Mouse (Mus musculus): ENCODE measurements around the gene Bex6. TPM values are rescaled to one million over a fixed set of nuclear protein-coding genes. Genes with fewer than 3 reads are reported as not detected.
"Not testable (repeated sequence)": the region's sequence is repeated elsewhere in the genome, so short reads cannot be mapped to it uniquely, and the experiment has no call there.

Gene Bex6
- total RNA-seq, 2 experiments from 2014 or later: not detected

DNA sequence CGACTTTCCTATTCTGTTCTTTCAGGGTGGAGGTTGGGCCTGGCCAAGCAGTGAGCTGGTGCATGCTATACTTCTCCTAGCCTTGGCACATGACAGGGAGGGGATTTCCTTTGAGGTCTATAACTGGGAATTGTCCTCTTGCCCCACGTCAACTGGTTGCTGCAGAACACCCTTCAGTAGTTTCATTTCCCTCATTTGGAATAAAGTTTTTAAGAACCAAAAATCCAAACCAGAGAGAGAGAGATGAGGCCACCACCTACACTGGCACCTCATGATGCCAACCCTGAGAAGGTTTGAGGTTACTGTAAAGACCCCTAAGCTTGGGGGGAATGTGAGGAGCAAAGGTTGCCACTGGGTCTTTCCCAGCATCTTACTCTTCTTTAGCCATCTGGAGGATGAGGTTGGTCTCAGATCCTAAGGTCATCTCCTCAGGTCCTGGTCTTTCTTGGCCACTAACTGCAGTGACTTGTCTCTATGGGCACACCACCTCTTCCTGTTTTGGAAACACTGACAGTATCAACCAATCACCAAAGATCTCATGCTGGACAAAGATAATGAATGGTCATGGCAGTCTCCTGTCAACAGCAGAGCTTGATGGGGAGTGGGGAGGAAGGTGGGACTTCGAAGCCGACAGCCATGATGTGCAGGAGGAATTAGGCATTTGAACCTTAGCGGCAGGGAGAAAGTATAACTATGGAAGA lies 8.4 kb upstream of the Bex6 start:
- intact Hi-C loops (cut with DNase I): no loop called here
- DNase-seq (ENCODE audit: extremely low spot score in 1 of 2, low spot score in 2 of 2): no peak

DNA sequence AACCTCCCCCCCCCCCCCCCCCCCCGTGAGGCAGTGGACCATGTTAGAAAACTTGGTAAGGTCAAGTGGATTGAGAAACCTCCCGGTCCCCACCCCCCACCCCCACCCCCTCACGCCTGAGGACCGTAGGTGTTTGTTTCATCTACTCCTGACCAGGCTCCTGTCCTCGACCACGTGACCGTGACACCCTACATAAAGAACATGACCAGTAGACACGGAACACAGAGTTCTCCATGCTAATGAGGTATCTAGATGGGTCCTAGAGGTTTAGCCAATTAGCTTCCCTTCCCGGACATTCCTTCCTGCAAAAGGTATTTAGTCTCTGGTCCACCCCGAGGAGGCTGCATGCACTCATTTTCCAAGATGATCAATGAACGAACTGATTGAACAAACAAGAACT lies 6.2 kb upstream of the Bex6 start:
- intact Hi-C loops (cut with DNase I): no loop called here
- DNase-seq (ENCODE audit: extremely low spot score in 1 of 2, low spot score in 2 of 2): no peak

DNA sequence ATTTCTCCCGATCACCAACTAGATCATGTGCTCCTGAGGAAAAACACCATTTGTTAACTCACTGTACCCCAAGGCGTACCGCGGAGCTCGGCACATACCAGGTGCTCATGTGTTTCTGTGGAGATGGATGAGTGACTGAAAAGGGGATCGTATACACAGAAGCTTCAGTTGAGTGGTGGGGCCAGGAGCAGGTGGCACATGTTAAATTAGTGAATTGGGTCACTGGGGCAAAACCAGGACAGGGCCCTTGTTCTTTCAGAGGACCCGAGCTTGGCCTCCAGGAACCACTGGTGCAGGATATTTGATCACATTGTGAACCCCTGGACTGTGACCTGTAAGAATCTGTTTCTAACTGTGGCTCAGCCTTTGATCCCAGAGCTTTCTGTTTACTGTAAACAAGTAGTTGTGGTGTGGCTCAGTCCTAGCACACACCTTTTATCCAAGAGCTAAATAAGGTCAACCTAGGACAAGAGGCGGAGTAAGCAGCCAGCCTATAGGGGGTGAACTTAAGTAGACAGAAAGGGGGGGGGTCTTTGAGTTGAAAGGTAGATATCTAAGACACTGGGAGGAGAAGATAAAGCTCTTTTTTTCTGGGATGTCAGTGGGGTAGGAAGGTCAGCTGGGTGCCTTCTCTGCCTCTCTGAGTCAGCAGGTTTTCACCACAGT lies 5.2 kb upstream of the Bex6 start:
- intact Hi-C loops (cut with DNase I): no loop called here
- DNase-seq (ENCODE audit: extremely low spot score in 1 of 2, low spot score in 2 of 2): no peak

DNA sequence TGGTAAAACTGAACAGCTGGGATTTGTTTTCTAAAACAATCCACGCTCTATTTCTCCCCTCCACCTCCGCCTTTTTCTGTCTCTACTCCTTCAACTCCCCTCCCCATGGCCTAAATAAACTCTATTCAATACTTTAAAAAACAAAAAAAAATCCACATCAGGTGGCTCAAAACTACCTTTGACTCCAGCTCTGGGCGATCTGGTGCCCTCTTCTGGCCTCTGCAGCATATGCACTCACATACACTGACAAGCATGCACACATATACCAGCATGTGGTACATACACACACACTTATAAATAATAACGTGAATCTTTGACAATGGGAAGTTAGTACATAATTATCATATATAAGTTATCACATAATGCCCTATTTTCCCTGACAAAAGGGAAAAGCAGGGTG lies 4.6 kb upstream of the Bex6 start:
- DNase-seq (ENCODE audit: extremely low spot score in 1 of 2, low spot score in 2 of 2): no peak
- intact Hi-C loops (cut with DNase I): no loop called here

DNA sequence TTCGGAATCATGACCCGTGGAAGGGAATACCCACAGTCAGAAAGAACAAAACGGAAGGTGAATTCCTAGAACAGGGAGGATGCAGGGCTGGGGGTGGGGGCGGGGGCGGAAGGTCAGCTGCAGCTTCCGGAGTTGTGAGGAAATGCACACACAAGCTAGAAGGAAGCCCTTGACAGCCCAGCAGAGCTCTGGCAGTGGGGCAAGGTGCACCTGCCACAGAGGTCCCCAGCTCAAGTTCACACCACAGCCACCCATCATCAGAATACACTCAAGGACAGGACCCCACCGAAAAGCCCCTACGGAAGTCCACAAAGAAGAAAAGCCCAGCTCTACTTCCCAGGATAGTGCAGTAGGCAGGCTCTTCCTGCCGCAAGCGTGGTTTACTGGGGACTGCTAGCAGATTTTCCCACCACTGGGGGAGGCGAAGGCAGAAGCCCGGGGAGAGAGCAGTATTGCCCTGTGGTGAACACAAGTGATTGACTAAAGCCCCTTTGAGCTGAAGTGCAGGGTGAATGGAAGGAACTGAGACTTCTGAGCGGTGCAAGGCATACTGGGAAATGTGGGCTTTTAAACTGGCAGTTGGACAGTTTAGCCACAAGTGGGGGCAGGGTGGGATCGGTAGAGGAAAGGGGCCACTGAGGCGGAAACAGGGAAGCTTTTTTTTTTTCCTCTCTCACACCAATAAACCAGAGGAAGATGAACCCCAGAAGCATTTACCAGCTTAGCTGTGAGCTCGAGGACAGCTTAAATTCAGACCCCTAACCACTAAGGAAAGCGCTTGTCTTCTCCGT lies 2.5 kb upstream of the Bex6 start:
- DNase-seq (ENCODE audit: extremely low spot score in 1 of 2, low spot score in 2 of 2): peak in 1 of 2 experiments; percentile 39
- intact Hi-C loops (cut with DNase I): no loop called here

DNA sequence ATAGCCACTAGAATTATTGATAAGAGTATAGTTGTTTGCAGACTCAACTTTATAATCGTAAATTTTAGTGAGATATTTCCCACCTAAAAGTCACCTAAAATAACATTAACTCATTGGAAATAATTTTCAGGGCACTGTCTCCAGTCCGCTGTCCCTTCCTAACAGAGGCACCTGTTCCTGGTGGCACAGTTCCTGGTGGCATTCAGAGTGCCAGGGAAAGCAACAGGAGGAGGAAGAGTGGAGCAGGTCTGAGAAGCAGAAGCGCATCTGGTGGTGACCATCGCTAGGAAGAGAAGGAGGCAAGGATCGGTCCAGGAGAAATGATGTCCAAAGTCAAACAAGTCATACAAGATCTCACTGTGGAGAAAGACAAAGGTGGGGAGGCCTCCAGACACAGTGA lies 6.4 kb downstream of the Bex6 start:
- intact Hi-C loops (cut with DNase I): no loop called here
- no peak for DNase-seq (ENCODE audit: extremely low spot score in 1 of 2, low spot score in 2 of 2)

DNA sequence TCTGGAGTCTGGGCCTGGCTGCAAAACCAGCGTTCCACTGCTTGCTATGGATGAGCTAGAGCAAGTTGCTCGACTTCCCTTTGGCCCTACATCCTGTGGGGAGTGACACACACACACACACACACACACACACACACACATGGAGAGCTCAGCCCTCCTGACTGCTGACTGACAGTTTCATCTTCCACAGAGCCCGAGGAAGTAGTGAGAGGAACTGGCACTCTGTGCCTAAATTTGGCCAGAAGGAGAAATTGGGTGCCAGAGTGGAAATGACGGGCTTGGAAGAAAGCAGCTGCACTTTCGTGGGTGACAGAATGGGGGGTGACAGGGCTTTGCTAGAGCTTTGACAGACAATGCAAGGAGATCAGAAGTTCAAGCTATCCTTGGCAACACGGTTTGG lies 9.5 kb downstream of the Bex6 start:
- DNase-seq (ENCODE audit: extremely low spot score in 1 of 2, low spot score in 2 of 2): peak in 1 of 2 experiments; percentile 56
- intact Hi-C loops (cut with DNase I): no loop called here

DNA sequence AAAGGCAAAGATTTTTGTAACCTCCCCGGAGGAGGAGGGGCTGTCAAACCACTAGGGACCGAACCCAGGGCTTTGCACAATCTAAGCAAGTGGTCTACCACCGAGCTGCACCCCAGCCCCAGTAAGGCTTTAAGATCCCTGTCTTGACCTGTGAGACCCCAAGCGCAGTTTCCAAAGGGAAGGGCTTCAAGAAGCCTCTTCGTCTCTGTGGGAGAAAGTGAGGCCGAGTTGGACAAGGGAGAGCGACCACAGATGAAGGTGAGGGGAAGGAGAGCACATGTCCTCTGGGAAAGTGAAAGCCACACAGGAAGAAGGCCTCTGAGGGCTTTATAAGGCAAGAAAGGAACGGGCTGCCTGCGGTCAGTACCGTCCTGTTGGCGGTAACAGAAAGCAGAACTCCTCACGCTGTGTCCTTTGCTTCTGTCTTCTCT lies 10.4 kb downstream of the Bex6 start:
- no peak for DNase-seq (ENCODE audit: extremely low spot score in 1 of 2, low spot score in 2 of 2)
- intact Hi-C loops (cut with DNase I): no loop called here

DNA sequence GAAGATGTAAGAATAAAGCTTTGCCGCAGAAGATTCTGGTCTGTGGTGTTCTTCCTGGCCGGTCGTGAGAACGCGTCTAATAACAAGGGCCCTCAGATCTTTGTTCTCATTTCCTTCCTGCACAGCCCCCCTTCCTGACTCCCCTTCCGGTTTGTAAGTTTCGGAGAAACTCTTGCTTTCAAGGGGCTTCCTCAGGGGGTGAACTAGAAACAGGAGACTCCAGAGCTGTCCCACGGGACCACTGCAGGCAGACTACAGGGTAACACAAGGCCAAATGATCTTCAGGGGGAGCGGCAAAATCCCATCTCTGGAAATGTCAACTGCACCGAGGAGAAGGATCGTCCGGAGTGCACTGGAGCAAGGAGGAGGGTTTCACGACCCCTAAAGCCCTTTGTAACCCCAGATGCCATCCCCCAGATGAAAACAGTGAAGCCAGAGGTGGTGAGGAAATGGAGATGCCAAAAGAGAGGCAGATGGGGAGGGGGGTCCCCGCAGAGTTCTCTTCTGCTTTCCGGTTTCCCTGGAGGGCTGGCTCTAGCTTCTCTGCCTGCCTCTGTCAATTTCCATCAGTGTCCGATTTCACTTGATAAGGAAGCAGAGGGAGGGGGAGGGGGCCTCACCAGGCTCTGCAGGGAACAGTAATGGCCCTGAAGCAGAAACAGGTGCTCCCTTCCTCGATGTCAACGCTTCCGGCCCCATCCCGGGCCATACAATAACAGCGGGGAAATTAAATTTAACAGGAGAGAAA lies 20.8 kb downstream of the Bex6 start:
- DNase-seq (ENCODE audit: extremely low spot score in 1 of 2, low spot score in 2 of 2): peak in 1 of 2 experiments; percentile 75
- intact Hi-C loops (cut with DNase I): loop anchor here (10.0 kb wide), 1 partner anchor 86 kb away; no protein-coding TSS in a partner anchor

DNA sequence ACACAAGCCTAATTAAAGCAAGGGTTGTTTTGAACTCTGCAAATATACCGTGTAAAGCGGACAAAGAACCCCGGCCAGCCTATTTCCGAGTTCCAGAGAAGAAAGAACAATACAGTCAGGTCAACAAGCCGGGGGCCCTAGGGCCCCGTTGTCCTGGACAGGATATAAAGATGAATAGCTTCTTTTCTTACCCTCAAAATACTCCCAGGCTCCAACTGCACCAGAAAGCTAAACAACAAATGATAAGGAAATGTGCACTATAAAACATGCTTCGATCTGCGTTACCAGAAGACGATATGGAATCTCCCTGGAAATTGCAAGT lies 21.3 kb downstream of the Bex6 start:
- DNase-seq (ENCODE audit: extremely low spot score in 1 of 2, low spot score in 2 of 2): no peak
- intact Hi-C loops (cut with DNase I): loop anchor here (10.0 kb wide), 1 partner anchor 86 kb away; no protein-coding TSS in a partner anchor

DNA sequence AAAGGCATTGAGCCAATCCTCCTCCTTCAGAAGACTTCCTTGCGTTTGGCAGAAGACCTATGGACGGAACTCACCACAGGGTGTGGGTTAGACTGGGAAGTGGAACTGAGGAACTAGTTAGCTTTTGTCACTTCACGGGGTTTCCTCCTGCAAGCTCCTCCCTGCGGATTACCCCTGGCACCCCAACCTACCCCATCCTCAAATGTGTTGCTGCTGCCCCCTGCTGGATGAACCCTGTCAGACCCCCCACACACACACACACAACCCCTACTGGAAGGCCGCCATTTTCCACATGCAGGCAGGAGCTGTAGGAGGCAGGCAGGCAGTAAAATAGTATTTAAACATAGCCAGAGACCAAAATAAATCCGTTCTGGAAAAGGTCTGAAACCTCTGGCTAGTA lies 23.1 kb downstream of the Bex6 start:
- peak; percentile 20 to 81 for DNase-seq (ENCODE audit: extremely low spot score in 1 of 2, low spot score in 2 of 2)
- intact Hi-C loops (cut with DNase I): loop anchor here (10.0 kb wide), 1 partner anchor 88 kb away; no protein-coding TSS in a partner anchor

DNA sequence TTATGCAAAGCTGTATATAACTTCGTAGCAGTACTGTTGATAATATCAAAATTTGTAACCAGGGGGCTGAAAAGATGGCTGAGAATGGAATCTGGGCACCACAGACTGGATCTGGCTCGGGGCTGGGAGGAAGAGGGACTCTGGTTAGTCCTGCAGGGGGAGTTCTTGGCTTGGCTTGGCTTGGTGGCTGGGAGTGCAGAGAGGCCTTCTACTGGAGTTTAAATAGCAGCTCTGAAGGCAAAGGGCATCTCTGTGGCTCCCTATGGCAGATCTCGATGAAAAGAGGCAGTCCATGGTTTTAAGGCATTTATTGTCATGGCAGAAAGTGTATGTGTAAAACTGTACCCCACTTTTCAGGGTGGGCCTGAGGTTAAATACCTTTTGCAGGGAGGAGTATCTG lies 25.3 kb downstream of the Bex6 start:
- intact Hi-C loops (cut with DNase I): loop anchor here (10.0 kb wide), 1 partner anchor 90 kb away; no protein-coding TSS in a partner anchor
- DNase-seq (ENCODE audit: extremely low spot score in 1 of 2, low spot score in 2 of 2): no peak

DNA sequence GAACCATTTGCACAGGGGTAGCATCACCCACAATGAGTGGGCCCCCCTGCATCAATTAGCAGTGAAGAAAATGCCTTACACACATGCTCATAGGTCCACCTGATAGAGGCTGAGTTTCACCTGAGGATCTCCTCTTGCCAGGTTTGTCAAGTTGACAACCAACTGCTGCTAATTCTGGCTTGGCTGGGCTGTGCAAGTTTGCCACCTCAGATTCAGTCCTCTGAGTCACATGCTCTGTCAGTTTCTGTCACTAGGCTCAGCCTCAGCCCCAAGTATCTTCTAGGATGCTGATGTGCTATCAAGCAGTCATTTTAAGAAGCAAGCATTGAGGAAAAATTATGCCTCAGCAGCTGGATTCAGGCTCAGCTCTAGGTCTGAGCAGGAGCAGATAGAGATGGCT lies 34.5 kb downstream of the Bex6 start:
- no peak for DNase-seq (ENCODE audit: extremely low spot score in 1 of 2, low spot score in 2 of 2)
- intact Hi-C loops (cut with DNase I): no loop called here

DNA sequence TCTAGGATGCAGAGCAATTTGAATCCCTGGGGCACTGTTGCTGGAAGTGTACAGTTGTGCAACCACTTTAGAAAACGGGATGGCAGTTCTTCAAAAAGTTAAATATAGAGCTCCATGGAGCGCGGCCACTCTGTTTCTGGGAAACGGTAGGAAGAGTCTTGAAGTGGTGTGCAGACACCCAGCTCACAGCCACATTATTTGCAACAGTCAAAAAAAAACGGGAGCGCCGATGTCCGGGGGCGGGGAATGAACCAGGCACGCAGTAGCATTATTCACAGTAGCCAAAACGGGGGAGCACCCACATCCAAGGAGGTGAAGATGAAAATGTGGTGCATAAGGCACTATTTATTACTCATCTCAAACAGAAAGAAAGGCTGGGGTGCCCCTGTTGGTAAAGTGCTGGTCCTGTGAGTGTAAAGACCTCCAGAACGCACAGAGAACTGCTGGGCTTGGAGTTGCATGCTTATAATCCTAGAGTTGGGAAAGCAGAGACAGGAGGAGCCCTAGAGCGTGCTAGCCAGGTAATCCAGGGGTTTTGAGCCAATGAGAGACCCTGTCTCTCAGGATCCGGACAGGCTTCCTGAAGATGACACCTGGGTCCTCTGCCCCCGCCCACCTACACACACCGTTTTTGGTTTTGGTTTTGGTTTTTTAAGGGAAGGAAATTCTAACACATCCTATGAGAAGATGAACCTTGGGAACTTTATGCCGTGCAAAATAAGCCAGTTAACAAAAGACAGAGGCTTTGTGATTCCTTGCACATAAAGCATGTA lies 35.4 kb downstream of the Bex6 start:
- DNase-seq (ENCODE audit: extremely low spot score in 1 of 2, low spot score in 2 of 2): peak in 1 of 2 experiments; percentile 16
- intact Hi-C loops (cut with DNase I): no loop called here

DNA sequence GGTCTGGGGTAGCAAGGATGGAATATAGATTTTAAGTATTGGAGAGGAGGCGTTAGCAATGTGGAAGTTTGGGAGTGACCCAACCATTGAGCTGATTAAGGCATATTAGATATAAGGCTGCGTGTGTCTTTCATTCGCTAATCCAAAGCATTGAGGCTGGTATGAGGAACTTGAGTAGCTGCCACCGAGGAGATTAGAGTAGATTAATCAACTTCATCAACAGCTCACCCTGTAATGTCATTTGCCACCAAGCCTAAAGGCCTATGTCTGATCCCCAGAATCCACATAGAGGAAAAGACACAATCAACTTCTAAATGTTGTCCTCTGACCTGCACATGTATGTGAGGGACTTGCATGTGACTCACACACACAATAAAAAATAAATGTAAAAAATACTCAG lies 42.2 kb downstream of the Bex6 start:
- intact Hi-C loops (cut with DNase I): no loop called here

DNA sequence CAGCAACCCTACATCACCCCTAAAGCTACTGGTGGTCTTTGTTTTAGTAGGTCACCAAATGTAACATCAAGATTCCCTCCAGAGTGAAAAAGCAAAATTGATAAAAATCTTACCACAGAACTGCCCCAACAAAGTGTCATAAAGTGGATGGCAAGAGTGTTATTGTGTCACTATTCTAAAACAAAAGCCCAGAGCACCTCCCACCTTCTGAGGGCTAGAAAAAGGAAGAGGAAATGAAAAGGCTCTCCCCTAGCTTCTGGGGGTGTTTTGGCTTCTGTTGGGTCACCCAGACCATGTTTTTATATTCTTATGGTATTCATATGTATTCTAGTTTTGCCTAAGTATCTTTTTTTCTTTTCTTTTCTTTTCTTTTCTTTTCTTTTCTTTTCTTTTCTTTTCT lies 42.8 kb downstream of the Bex6 start:
- intact Hi-C loops (cut with DNase I): no loop called here
- no peak for DNase-seq (ENCODE audit: extremely low spot score in 1 of 2, low spot score in 2 of 2)

More for the DNA sequence above, 42.2 kb downstream of the Bex6 start:
- no peak for DNase-seq (ENCODE audit: extremely low spot score in 1 of 2, low spot score in 2 of 2)

DNA sequence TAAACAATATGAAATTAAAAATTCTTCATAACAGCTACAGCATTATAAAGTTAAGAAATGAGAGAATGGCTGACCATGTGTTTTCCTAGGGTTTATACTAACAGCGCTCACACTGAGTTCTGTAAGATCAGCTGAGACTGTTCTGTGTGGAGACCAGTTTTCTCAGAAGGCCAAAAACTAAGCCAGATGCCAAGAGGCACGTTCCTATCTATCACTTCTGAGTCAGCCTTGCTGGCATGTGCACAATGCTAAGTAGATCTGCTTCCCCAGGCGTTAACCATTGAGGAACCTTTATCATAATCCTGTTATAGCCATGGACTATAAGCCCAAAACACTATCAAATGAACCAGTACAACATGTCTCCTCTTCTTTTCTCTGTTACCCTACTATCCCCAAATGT lies 52.4 kb downstream of the Bex6 start:
- intact Hi-C loops (cut with DNase I); DNase-seq (ENCODE audit: extremely low spot score in 1 of 2, low spot score in 2 of 2): not testable (repeated sequence)
